Mouse (Mus musculus) megakaryocyte, embryonic 14.5 days (primary cell): Measurements from ENCODE around the gene Trim43a. TPM values are rescaled to one million over a fixed set of nuclear protein-coding genes. Genes with fewer than 3 reads are reported as not detected.
"Not testable (repeated sequence)": the region's sequence is repeated elsewhere in the genome, so short reads cannot be mapped to it uniquely, and the experiment has no call there.

Experiments
- H3K27me3 ChIP-seq: replicated peaks from 2 replicates; pipeline ENCODE3; 2012; ENCODE audit warnings: inconsistent platforms
- H3K36me3 ChIP-seq: replicated peaks from 2 replicates; pipeline ENCODE3; 2012; ENCODE audit warnings: low read length, inconsistent platforms, mixed read lengths
- H3K4me1 ChIP-seq: 2 replicates; pipeline ENCODE4 v1.6.1; 2012; ENCODE audit warnings: inconsistent platforms
- H3K4me3 ChIP-seq: replicated peaks from 2 replicates; pipeline ENCODE3; 2012; ENCODE audit warnings: moderate library complexity, mild to moderate bottlenecking, inconsistent platforms
- H3K9me3 ChIP-seq: 2 replicates; pipeline ENCODE4 v1.6.1; 2012; ENCODE audit warnings: inconsistent platforms
- FLI1 ChIP-seq: IDR thresholded peaks from 2 replicates; pipeline ENCODE4 v1.6.1; 2012; ENCODE audit warnings: low read length, inconsistent platforms, mixed read lengths
- GATA1 ChIP-seq: IDR thresholded peaks from 3 replicates; pipeline ENCODE4 v1.6.1; 2012; ENCODE audit warnings: mixed read lengths, low read length, inconsistent platforms, borderline replicate concordance
- polyA plus RNA-seq: library from polyadenylated mRNA; stranded (reverse); fragments of >175 nt; gene quantifications from 2 replicates; pipeline ENCODE4 v1.2.3, GENCODE M21; 2012; ENCODE audit warnings: low replicate concordance; ENCODE audit not compliant: insufficient read depth

The Trim43a gene
- polyA plus RNA-seq, result not detected in 2 replicates

DNA sequence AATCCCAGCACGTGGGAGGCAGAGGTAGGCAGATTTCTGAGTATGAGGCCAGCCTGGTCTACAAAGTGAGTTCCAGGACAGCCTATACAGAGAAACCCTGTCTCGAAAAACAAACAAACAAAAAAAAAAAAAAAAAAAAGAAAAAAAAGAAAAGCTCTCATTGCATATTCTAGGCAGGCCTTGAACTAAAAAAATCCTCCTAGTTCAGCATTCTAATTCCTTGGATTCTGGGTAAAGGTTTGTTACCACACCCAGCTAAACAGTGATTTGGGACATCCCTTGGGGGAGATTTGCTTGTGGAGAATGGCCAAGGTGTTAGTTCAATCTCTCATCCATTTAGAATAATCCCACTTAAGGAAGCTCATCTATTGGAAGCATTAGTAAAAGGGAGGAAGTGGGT lies at the start of gene Trim43a:
TSS of gene Trim43a (plus strand) at position 301 of the 400 bp plus-strand sequence.
- H3K36me3 ChIP-seq, H3K9me3 ChIP-seq, H3K4me1 ChIP-seq, H3K4me3 ChIP-seq, H3K27me3 ChIP-seq: not testable (repeated sequence)

DNA sequence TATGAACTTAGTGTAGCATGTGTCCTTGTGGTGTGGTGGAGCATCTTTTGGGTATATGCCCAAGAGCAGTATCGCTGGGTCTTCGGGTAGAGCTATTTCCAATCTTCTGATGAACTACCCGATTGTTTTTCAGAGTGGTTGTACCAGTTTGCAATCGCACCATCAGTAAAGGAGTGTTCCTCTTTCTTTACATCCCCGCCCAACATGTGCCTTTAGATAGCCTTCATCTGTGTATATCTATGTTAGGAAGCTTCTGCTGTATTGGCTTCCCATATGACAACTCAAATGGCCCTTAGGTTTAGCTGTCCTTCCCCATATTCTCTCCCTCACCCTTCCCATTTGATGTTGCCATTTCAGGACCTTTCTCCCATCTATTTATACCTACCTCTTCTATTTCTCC lies 46.6 kb upstream of the Trim43a start:
- Histone ChIP-seq H3K4me3 (no peak overlapping the region), H3K36me3 (no peaks in the 10 kb centered on the region), H3K4me1 (peaks cover 15% of the 10 kb centered on the region), H3K27me3 (no peaks in the 10 kb centered on the region), H3K9me3 (no peaks in the 10 kb centered on the region)
- TF ChIP-seq GATA1 (no peak), FLI1 (no peak)

DNA sequence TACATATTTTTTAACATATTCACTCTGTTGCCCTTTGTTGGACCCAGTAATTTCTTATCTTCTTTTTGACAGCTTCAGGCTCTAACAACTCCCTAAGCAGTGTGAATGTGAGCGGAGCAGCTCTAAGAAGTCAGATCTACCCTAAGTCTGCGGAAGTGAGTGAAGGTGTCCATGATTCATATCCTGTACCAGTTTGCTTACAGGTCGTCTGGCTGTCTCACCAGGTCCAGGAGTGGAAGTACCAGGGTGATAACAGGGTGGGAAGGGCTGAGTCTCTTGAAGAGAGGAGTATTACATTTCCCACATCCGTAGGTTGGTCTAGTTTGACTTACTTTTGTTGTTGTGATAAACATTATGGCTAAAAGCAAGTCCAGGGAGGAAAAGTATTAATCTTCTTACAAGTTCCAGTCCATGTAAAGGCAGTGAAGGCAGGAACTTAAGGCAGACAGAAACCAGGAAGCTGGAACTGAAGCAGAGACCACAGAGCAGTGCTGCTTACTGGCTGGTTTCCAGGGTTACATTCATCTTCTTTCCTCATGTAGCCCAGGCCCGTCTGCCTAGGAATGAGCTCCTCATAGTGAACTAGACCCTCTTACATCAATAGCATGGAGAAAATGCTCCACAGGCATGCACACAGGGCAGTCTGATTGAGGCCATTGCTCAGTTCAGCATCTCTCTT lies 41.0 kb upstream of the Trim43a start:
- peaks cover 24% of the 10 kb centered on the region for H3K4me1 ChIP-seq

DNA sequence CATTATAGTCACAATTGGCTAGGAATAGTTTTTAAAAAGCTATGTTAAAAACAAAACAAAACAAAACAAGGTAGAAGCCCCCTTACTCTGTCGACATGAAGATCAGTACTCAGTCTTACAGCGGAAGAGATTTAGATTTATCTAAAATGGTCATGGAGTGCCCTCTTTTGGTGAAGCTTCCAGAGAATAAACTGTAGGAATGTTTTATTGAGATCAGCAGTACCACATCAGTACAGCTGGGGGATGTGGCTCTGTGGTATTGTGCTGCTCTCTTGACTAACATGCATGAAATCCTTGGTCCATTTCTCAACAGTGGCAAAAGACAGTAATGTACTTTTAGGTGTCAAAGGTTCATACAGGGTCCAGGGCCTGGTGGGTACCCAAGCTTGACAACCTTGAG lies 37.9 kb upstream of the Trim43a start:
- H3K36me3 ChIP-seq, result no peaks in the 10 kb centered on the region
- no peak overlapping the region for H3K4me3 ChIP-seq
- no peak for TF ChIP-seq FLI1
- no peak for TF ChIP-seq GATA1
- no peaks in the 10 kb centered on the region for H3K27me3 ChIP-seq
- no peaks in the 10 kb centered on the region for H3K9me3 ChIP-seq
- H3K4me1 ChIP-seq, result peaks cover 20% of the 10 kb centered on the region

More for the DNA sequence above, 41.0 kb upstream of the Trim43a start:
- Histone ChIP-seq H3K9me3 (no peaks in the 10 kb centered on the region), H3K4me3 (no peak overlapping the region), H3K27me3 (no peaks in the 10 kb centered on the region), H3K36me3 (no peaks in the 10 kb centered on the region)
- TF ChIP-seq FLI1 (no peak), GATA1 (no peak)

DNA sequence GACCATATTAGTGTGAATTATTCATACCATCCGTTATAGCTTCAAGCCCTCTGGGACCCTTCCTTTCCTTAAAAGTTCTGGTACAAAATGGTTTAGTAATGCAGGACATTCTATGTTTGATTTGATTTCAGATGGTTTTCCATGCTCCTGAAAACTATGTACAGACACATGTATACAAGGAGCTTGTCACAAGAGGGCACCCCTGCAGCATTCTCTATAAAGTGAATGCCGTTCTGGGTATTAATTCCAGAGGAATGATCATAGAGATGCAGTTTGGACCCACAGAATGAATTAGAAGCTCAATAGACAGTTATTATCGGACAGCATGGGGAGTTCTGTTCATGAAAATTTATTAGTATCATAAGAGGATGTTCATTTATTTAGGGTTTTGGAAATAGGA lies 35.2 kb upstream of the Trim43a start:
- H3K36me3 ChIP-seq, result peaks cover under 1% of the 10 kb centered on the region
- TF ChIP-seq GATA1, result no peak
- TF ChIP-seq FLI1, result no peak
- H3K9me3 ChIP-seq, result no peaks in the 10 kb centered on the region
- peaks cover 27% of the 10 kb centered on the region for H3K4me1 ChIP-seq
- H3K4me3 ChIP-seq, result no peak overlapping the region
- no peaks in the 10 kb centered on the region for H3K27me3 ChIP-seq

DNA sequence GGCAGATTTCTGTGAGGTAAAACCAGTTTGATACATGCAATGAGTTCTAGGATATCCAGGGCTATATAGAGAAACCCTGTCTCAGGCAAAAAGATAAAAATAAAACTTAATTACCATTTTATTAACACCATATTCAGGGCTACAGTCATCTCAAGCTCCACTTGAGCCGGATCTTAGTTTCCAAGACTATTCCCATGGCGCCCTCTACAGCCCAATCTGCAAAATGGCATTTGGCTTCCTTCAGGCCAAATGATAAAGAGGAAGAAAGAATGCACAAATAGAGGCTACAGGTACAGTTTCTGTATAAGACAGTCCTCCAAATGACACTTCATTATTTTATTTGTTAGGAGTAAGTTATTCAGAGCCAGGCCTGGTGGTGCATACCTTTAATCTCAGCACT lies 34.5 kb upstream of the Trim43a start:
- Histone ChIP-seq H3K4me1 (peaks cover 32% of the 10 kb centered on the region), H3K27me3 (no peaks in the 10 kb centered on the region), H3K9me3 (no peaks in the 10 kb centered on the region), H3K36me3 (peaks cover 6% of the 10 kb centered on the region), H3K4me3 (no peak overlapping the region)
- no peak for TF ChIP-seq FLI1
- TF ChIP-seq GATA1, result no peak

DNA sequence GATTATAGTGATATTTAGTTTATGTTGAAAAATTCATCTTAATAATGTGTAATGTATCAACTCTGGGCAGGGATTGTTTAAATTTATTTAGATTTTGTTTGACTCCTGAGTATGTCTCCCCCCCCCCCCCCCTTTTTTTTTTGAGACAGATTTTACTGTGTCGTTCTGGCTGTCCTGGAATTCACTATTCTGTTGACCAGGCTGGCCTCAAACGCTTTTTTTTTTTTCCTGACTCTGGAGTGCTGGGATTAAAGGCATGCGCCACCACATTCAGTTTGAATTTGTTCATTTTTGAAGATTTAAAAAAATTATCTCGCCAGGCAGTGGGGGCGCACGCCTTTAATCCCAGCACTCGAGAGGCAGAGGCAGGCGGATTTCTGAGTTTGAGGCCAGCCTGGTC lies 34.0 kb upstream of the Trim43a start:
- Histone ChIP-seq H3K4me3 (no peak overlapping the region), H3K4me1 (peaks cover 32% of the 10 kb centered on the region), H3K27me3 (no peaks in the 10 kb centered on the region), H3K36me3 (peaks cover 9% of the 10 kb centered on the region), H3K9me3 (no peaks in the 10 kb centered on the region)
- TF ChIP-seq GATA1 (no peak), FLI1 (no peak)

DNA sequence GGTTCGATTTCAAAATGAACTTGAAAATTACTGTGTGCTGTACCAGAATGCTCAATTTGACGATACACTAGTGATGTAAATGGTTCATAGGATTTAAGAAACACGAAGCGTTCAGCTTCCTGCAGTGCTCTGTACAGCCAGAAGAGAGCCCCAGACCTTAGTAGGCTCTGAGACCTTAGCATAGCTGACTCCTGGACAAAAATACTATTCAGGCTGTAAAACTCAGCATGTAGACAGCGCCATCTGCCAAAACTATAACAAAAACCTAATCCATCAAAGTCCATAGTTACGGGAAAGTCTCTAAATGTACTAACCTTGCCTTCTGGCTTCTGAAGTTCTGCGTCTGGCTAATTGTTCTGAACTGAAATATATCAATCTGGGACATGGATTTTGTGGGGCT lies 33.4 kb upstream of the Trim43a start:
- TF ChIP-seq FLI1 (no peak), GATA1 (no peak)
- H3K4me1 ChIP-seq, result peaks cover 32% of the 10 kb centered on the region
- no peaks in the 10 kb centered on the region for H3K9me3 ChIP-seq
- peak overlapping the region; percentile 95 for H3K4me3 ChIP-seq
- H3K27me3 ChIP-seq, result no peaks in the 10 kb centered on the region
- peaks cover 15% of the 10 kb centered on the region for H3K36me3 ChIP-seq

DNA sequence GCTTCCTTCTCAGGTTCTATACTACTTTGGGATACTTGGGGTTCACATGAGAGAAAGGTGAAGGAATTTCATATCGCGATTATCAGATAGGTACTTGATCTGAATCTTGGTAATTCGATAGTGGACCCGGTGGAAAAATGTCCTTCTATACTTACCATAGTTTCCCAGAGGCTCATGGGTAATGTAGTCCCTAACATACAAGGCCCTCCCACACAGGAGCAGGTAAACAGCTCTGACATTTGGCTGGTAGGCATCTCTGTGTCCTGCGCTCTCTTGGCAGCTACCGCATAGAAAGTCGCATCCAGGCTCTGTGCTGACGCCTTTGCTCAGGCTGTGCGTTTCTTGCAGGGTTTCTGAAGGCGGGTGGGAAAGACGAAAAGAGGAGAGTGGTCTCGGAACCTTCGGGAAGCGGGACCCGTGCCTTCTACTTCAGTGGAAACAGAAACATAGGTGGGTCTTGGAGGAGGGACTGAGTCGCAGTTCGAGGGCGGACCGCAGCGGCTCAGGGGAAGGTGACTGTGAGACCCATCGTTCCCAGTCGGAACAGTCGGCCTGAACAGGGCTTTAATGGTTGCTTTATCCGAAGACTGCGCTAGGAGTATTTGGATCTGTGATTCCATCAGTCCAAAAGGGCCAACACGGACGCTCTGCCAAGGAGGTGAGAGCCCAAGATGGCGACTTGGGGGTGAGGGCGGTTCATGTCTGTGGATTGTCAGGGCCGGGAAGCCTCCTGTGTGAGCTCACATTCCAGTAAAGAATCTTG lies 32.7 kb upstream of the Trim43a start, which contains the start of gene Zfp949:
TSS of gene Zfp949 (plus strand) at position 170 of the 763 bp plus-strand sequence.
- Histone ChIP-seq H3K4me1 (peaks cover 29% of the 10 kb centered on the region), H3K27me3 (no peaks in the 10 kb centered on the region)

DNA sequence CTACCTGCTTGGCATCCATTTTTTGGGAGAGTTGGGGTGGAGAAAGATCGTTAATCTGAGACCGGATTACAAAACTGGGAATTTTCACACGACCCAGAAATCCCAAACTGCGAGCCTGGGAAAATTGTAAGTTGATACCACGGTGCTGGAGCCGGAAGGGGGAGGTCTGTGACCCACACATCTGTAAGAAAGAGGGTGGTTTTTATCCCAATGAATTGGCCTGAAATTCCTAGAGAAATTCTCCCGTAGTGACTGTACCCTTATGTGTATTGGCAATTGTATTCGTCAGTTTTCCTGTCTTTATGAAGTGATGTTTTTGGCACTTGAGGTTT lies 32.1 kb upstream of the Trim43a start:
- Histone ChIP-seq H3K9me3 (no peaks in the 10 kb centered on the region), H3K4me3 (peak overlapping the region; percentile 95), H3K27me3 (no peaks in the 10 kb centered on the region), H3K4me1 (peaks cover 29% of the 10 kb centered on the region), H3K36me3 (peaks cover 24% of the 10 kb centered on the region)
- TF ChIP-seq GATA1, result no peak
- TF ChIP-seq FLI1, result no peak

More for the DNA sequence above, 32.7 kb upstream of the Trim43a start, which contains the start of gene Zfp949:
- Histone ChIP-seq H3K9me3 (no peaks in the 10 kb centered on the region), H3K4me3 (peak within 1 kb of the TSS; percentile 95), H3K36me3 (peaks cover 21% of the 10 kb centered on the region)
- TF ChIP-seq FLI1 (no peak), GATA1 (no peak)
